Mouse (Mus musculus) heart, postnatal 14 days (tissue): Measurements from ENCODE around the gene Grin2b. TPM values are rescaled to one million over a fixed set of nuclear protein-coding genes. Genes with fewer than 3 reads are reported as not detected.

Experiments
- DNase-seq, 2 experiments: peaks; one replicate each; pipeline ENCODE4 v3.0.0; 2021 to 2022
- intact Hi-C: fragments of 180-260 bp; cut with DNase I; formaldehyde crosslinking; loops from one replicate; pipeline ENCODE4 v1.15.1; 2025
- long read RNA-seq, 2 experiments: library from polyadenylated mRNA; stranded (forward); transcript quantifications; one replicate each; pipeline ENCODE4 v2.0.0; 2021
- total RNA-seq, 2 experiments: library from RNA; stranded (reverse); gene quantifications; 2 replicates each; pipeline ENCODE4 v1.2.3; 2021

Grin2b gene
- under 1 TPM in 1 of 2 experiments, not detected in 1; 0.02 TPM for total RNA-seq
- long read RNA-seq, experiment 1, result 0 reads
- long read RNA-seq, experiment 2, result 0 reads

DNA sequence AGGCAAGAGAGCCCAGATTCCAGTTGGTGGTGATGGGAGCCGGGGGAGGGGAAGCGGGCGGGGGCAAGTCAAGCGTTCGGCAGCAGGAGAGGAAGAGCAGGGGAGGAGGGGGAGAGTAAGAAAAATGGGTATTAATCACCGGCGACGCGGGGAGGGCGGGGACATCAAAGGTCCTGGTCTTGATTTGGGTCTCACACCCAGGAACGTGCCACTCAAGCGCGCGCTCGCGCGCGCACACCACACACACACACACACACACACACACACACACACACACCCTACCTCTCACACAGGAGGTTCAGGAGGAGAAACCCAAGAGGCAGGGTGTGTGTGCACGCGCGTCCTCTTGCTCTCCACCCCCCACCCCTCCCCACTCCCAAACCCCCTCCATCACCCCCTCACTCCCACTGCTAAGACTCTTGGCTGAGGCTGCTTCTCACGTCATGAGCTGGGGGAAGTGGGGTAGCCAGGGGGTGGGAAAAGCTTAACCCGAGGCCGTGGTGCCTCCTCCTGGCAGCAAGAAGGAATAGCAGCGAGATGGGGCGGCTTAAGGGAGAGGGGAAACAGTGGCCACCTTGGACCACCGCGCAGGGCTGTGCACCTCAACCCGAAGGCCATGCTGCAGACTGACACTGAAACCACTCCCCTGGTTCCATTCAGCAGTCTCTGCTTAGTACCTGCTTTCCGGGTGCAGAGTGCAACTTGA, at the start of gene Grin2b:
Grin2b (minus strand) TSS at position 321 of the 706 bp plus-strand sequence.
- DNase-seq, result no peak
- intact Hi-C loops, result no loop called here

DNA sequence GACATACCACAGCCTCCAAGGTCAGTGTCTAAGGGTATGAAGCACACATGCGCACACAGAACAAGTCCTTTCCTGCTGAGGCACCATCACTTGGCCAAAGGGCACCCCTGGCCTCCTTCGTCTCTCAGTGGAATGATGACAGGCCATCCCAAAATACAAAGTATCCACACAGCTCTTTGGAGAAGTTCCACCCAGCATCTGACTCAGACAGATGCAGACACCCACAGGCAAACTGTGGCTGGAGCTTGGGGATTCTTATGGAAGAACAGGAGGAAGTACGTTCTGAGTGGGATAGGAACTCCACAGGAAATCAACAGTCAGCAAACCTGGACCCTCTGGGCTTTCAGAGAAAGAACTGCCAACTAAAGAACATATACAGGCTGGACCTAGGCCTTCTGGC, 48.6 kb upstream of the Grin2b start:
- DNase-seq, result no peak
- intact Hi-C loops, result no loop called here

DNA sequence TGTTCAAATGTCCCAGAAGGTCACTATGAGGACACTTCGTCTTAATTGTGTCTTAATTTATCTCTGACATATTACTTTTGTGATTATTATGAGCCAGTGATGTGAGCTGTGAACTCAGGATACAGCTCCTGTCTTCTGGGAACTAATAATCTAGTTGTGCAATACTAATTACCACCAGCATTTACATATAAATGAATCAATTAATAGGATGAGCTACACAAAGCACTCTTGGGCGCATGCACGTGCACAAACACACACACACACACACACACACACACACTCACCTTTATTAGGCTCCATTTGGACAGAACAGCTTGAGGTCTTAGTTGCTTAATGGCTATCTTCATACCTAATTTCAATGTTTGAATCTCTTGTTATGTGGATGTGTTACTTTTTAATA, 37.1 kb upstream of the Grin2b start:
- DNase-seq, result no peak
- intact Hi-C loops, result no loop called here

DNA sequence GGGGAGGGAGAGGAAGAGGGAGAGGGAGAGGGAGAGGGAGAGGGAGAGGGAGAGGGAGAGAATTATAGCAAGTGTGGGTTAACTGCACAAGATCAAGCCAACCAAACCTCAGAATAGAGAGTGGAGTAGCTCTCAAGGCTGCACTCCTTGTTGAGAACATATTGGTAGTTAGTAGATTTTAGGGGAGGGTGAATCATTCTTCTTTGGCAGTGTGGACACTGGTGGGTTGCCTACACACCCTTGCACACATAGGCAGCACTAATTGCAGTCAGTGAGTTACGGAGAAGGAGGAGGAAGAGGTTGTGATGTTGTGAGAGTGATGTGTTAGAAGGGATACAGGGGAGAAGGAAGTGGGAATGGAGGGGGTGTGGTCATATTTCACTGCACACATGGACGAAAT, 26.5 kb upstream of the Grin2b start:
- no peak for DNase-seq
- intact Hi-C loops, result no loop called here

DNA sequence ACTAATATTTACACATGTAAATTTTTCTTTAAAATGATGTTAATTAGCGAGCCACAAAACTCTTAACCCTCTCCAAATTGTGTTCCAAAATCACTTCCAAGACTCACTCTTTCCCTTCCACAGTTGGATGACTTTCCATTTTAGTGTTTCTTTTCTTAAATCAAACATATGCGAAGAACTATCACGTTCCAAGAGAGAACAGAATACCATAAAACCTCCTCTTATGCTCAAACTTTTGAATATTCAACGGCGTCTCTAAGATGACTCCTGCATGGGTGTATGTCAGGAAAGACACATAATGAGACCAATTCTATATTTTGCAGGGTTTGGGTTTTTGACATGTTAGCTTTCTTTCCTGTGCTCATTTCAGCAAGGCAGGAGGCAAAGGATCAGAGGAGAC, 21.3 kb upstream of the Grin2b start:
- DNase-seq, result no peak
- intact Hi-C loops, result no loop called here

DNA sequence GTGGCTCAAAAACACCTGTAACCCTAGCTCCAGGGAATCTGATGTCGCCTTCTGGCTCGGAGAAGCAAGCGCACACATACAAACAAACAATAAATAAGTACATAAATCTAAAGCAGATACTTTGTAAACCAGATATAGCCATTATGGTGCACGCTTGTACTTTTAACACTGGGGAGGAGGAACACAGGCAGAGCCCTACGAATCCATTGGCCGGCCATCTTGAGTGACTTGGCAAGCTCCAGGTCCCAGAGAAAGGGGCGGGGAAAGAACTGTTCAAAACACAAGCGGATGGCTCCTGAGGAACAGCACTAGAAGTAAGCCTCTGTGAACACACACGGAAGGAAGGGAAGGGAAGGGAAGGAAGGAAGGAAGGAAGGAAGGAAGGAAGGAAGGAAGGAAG, 4.8 kb upstream of the Grin2b start:
- DNase-seq, result no peak
- intact Hi-C loops, result no loop called here

DNA sequence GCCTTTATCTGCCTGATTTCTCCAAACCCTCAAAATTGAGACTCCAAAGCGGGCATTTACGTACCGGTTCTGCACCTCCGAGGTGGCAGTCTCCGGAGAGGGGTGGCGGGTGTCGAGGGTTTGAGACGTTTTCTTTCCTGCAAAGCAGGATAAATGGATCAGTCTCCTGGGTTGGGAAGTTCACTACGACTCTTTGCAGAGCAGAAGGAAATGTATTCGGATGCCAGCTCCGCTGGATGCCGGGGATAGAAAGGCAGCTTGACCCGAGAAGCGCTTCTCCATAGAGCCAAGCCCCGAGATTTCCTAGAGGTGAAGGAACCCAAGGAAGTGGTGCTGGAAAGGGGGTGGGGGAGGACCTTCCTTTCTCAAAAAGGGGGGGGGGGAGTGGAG, 515 bp downstream of the Grin2b start:
- no peak for DNase-seq
- intact Hi-C loops, result no loop called here

DNA sequence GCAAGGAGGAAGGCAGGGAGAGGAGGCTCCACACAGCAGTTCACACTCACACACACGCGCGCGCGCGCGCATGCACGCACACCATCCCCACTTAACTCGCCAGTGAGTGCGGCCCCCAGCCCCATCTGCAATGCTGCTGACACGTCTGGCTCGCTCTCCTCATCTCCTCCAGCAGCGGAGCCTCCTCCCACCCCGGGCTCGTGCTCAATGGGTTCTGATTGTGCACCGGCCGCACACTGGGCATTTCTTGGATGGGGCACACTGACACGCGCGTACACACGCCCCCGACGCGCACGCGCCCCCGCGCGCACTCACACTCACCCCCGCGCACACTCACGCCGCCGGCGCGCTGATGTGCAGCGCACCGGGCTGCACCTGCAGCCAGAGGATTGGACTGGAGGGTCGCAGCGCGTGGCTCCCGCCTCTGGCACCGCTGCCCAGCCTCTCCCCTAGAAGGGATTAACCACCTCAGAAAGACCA, 1.1 kb downstream of the Grin2b start:
- intact Hi-C loops, result no loop called here
- DNase-seq, result no peak

DNA sequence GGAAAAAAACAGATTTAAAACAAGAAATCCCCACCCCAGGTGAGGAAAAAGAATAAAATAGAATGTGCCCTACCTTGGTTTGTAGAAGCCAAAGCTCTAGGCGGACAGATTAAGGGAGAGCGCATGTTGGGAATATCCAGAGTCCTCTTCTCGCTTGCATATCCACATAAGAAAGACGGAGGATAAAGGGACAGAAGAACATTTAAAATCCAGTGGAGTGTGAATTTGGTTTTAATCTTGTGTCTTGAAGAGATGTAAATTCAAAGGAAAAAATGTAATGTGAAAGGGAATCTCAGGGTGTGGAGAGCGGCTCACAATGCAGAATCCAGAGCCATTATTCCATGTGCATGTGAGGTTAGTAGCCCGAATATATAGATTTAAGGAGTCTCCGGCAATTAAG, 2.0 kb downstream of the Grin2b start:
- intact Hi-C loops, result no loop called here
- DNase-seq, result no peak

DNA sequence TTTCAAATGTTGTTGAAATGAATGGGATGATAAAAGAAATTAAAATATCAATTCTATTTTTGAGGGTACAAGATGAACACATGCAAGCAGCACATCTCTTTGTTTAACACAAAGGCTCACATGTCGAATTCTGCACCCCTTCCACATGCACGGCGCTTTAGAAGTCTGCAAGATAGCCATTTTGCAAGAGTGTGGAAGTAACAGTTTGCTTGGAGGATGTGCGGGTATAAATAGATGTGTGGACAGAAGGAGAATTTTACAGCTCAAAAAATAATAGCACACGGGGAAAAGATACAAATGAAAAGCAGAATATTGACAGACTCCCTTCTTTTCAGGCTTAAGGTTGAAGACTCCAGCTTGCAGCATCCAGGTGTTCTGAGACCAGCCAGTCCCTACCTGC, 2.9 kb downstream of the Grin2b start:
- no peak for DNase-seq
- intact Hi-C loops, result no loop called here

DNA sequence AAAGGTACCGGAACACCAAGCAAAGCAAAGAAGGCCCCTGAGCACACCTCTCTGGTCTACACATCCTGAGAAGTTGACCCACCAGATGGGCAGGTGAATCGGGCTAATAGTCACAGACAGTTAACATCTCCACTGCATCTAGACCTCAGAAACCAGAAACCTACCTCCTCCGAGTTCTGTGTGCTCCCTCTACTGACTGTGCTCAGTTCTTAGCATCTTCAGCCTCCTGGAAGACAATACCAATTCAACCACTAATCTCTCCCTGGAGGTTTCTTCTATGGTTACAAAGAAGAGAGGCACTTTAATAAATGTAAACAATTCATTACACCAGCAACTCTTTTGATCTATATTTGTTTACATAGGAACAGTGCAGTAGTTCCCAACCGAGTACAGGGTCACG, 6.0 kb downstream of the Grin2b start:
- DNase-seq, result no peak
- intact Hi-C loops, result no loop called here

DNA sequence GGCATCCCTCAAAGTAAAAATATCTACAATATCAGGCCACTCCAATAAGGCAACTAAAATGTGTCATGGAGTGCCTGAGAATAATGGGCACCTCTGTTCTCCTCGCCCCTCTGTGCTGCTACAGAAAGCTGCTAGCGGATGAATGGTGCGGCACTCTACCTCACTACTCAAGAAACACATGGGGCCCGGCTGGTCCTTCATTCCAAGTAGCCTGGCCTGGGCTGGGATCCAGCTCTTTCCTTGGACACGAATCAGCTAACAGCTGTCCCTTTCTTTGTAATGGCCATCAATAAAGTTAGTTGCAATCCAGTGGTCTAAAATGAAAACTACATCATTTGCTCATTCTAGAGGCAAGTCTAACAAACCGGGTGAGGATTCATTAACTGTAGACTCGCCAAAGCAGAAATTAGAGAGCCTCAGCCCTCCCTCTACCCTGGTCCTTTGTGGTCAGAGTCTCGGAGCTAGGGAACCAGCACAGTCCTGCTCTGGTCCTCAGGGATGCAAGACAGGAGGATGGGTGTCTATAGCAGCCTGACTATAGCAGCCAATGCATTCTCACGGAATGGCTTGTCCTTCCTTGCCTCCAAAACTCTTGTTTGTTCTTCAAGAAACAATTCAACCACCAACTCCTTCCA, 7.8 kb downstream of the Grin2b start:
- intact Hi-C loops, result no loop called here

DNA sequence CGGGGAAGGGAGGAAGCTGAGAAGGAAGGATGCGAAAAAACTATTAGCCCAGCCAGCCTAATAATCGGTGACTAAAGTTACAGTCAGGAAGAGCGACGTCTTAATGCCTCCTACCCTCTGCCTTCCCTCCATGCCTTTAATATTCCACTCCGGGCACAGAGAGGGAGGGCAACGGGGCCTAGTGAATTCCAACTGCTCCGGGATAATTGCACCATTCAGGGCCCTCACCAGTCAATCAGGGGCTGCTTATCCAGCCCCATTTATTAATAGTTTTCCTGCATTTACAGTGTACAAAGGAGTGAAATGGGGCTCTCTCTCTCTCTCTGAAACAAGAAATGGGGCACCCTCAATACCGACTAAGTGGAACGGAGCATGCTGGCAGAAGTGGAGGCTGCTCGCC, 11.2 kb downstream of the Grin2b start:
- intact Hi-C loops, result no loop called here
- no peak for DNase-seq

More for the DNA sequence above, 7.8 kb downstream of the Grin2b start:
- peak; percentile 49 to 66 for DNase-seq

DNA sequence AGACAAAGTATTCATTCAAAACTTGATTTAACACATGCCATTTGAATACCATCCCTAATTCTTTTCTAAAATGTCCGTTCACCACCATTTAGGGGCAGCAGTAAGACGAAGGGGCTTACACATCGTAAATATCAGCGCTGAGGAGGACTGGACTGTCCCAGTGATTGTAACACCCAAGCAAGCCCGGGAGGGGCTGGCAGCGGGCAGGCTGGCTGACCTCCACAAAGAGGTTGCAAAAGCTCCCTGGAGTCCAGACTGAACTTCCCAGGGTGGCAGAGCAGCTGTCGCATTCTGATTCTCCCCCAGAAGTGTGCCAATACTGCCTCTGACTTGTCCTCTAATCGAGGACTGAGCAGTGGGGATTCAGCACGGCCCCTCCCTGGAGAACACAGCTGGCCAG, 19.9 kb downstream of the Grin2b start:
- DNase-seq, result no peak
- intact Hi-C loops, result no loop called here

DNA sequence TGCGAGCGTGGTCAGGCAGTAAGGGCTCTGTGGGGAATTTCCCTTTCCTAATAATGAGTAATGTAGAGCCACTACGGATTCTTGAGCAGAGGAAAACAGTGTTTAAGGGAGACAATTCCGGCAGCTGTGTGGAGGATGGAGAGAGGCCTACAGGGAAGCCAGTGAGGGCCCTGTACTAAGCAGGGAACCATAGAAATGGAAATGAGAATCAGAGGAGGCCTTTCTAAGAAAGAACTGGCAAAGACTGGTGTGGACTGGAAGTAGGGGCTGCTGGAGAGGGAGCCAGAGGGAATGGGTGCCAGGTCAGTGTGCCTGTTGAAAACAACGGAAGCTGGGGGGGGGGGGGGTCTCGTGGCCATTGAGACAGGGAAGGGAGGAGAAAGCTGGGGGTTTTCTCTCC, 23.2 kb downstream of the Grin2b start:
- DNase-seq, result no peak

DNA sequence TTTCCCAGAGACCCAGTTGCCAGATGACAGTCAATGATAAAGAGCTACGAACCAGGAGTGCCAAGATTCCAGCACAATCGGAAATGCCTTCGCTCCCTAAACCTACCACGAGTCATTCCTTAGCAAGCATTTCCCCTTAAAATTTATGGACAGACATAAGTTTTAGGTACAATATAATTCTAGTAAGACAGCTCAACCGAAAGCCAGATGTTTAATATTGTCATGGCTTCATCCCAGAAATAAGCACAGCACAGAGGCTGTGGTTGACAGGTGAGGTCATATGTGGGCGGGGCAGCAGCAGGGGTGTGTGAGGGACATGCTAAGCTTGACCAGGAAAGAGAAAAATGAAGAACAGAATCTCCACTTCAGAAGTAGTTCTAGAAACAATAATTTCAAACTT, 33.3 kb downstream of the Grin2b start:
- DNase-seq, result no peak
- intact Hi-C loops, result no loop called here

More for the DNA sequence above, 23.2 kb downstream of the Grin2b start:
- intact Hi-C loops, result no loop called here

DNA sequence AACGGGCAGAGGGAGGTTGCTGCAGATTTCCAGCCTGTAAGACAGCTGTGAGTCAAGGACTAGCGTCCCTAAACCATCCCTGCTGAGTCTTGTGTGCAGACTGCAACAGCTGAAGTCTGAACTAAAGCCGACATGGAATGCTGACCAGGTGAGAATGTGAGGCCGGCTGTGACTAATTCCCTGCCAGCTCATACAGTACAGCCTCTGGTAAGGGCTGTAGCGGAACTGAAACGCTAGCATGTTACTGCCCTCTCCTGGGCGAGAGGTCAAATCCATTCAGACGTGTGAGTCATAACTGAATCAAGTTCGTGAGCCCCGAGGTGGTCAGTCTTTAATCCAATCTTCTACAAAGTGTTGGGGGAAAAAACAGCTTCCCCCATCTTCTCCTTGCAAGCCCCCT, 42.9 kb downstream of the Grin2b start:
- DNase-seq, result peak; percentile 12 to 17
- intact Hi-C loops, result loop anchor here (5.0 kb wide), 1 partner anchor 223 kb away; no protein-coding TSS in a partner anchor

DNA sequence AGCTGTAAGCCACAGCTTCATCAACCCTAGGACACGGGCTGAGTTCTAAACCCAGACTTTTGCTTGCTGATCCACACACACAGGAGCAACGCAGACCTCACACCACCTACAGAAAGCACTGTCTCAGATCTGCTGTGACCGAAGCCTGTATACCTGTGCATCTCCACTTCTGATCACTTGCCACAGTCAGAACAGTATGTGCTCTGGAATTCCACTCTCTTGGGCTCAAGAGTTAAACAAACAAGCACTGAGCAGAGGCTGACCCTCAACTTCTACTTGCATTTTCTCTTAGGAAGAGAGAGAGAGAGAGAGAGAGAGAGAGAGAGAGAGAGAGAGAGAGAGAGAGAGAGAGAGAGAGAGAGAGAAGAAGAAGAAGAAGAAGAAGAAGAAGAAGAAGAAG, 50.7 kb downstream of the Grin2b start:
- intact Hi-C loops, result no loop called here
- DNase-seq, result no peak

DNA sequence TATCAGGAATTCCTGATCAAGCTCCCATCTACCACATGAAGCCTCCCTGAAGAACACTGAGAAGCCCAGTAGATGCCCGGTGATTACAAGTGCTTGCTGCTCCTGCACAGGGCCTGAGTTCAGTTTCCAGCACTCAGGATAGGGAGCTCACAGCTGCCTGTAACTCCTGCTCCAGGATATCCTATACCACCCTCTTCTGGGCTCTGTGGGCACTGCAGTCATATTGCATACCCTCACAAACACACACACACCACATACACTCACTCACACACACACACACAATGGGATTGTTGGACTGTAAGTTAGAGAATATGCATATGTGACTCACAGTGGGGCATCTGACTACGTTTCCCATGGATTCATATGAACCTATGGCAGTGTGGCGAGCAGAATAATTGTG, 55.9 kb downstream of the Grin2b start:
- intact Hi-C loops, result no loop called here
- no peak for DNase-seq

DNA sequence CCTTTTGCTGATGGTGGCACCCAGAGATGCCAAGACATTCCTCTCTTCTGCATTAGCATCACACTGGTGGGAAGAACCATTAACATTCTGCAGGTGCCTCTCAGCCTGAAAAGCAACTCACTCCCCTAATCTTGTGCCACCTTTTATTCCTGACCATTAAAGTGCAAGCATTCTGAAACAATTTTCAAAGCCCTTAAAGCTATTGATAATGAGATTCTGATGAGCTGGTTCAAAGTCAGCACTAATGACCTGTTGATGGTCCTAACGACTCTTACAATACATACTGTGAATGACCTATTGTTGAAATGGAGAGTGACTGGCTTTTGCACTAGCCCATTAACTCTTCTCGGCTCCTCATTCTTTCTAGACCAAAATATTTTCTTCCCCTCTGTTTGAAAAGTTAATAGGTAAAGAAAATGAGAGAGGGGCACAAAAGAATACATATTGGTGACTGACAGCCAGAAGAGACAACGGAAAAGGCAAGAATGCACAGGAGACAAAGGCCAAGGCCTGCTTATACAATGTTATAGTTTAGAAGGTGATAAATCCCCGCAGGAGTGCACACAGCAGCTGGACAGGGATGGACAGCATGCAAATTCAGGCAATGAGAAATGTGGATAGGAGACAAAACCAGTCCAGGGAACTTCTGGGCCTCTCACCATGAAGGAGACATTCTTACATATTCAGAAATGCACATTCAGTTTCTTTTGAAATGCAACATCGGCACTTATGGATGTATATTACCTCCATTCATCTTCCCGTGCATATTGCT, 59.5 kb downstream of the Grin2b start:
- intact Hi-C loops, result no loop called here
- no peak for DNase-seq

DNA sequence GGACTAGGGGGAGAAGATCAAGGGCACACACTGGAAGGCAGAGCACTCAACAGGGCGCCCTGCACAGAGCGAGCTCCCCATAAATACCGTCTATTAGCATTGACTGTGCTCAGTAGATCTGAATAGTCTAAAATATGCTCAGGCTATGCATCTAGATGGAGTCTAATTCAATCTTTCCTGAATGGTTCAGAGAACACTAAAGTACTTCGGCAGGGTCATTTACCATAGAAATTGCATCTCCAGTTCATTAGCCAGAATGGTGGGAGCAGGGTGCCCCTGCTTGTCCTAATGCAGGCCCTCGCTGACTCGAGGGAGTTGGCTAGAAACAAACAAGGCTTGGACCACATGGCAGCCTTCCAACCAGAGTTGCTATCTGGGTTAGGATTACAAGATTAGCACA, 64.1 kb downstream of the Grin2b start:
- DNase-seq, result no peak
- intact Hi-C loops, result no loop called here
